Mouse (Mus musculus) CD4-positive helper T cell, adult 2 months (primary cell): ENCODE data around the gene Mgat1.
"Not testable (repeated sequence)": the region's sequence is repeated elsewhere in the genome, so short reads cannot be mapped to it uniquely, and the experiment has no call there.

Experiments used
- DNase-seq: peaks from one replicate; pipeline ENCODE4 v3.0.0-alpha.2; 2012; ENCODE audit warnings: low read depth, missing footprints, low spot score

Mgat1 gene

GRCm38 (mm10) chr11:49243727-49244594, at the start of gene Mgat1:
TSS of gene Mgat1 (plus strand) at chr11:49244191.
- DNase-seq: peak; percentile 98

DNA sequence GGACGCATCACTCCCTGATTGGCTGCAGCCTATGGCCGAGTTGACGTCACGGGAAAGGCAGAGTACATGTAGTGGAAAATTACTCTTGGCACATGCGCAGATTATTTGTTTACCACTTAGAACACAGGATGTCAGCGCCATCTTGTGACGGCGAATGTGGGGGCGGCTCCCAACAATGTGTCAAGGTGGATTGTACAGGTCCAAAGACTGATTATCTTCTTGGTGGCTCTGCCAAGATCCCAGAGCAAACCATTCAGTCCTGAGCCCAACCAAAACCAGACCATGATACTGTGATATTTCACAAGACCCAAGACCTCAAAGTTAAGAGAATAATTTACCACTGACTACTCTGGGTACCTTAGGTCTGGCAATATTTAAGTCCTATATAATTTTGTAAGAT, 49.2 kb upstream of the Mgat1 start:
- not testable (repeated sequence) for DNase-seq

- DNase-seq: no peak
Observed at GRCm38 (mm10) chr11:49195819-49196322, 48.1 kb upstream of the Mgat1 start.

DNA sequence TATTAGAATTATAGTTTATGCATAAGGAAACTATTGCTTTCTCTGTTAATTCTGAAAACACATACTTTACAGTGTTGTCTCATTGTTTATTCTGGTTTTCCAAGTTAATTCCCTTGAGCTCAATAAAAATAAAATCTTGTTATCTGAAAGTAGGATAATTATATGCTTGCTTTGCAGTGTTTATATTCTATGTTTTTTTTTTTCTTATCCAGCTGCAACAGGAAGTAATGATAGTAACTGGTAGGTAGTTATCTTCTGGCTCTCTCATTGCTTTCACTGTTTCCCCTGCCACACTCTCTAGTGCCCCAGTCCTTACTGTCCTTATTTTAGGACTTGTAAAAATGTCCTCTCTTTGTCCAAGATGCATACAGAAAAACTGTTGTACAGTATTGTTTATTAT, 43.3 kb upstream of the Mgat1 start:
- DNase-seq: no peak

GRCm38 (mm10) chr11:49201142-49201541, 42.8 kb upstream of the Mgat1 start:
- no peak for DNase-seq

DNA sequence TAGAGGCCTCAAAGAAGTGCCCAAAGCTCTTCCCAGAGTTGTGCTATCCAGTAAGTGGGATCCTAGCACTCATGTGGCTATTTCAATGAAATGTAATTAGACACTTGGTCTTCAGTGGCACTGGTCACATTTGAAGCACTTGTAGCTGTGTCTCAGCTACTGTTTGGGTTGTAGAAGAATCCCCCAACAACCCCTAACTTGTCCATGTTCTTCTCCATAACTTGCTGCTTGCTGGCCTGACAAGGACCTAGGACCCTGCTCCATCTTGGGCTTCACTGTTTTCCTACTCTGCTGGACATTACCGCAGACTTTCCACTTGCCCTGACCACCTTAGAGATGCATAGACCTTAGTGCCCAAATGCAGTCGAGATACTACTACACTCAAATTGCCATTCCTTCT, 41.9 kb upstream of the Mgat1 start:
- DNase-seq: no peak

- peak; percentile 74 for DNase-seq
Observed at GRCm38 (mm10) chr11:49202523-49203061, 41.4 kb upstream of the Mgat1 start.

- peak; percentile 93 for DNase-seq
Observed at GRCm38 (mm10) chr11:49203129-49203768, 40.7 kb upstream of the Mgat1 start, which contains the start of gene Zfp62. TSS of gene Zfp62 (plus strand) at chr11:49203292.

DNA sequence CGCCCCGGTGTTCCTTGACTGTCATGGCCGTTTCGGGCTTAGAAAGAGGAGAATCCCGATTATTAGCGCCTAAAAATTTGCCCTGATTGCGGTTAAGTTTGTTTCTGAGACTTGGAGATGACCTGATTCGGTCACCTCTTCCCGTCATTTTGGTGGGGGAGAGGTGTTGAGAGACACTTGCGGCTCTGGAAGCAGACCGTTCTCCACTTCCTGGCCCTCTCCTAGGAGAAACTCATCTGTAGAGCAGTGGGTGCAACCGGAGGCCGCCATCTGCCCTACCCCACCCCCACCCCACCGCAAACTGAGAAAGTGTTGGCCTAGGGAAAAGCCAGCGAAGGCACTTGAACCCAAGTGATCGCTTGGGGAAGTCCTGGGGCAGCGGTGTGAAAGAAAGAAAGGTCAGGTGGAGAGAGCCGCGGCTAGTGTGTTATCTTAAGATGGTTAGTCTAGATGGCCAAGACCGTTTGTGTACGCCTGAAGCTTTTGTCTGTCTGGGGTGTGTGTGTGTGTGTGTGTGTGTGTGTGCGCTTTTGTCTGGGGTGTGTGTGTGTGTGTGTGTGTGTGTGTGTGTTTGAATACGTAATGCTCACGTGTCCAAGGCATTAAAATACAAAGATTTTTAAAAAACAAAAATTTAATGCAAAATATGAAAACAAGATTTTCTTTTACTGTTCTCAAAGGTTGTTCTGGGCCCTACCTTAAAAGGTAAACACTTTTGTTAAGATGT, 40.1 kb upstream of the Mgat1 start:
- DNase-seq: peak; percentile 90

DNA sequence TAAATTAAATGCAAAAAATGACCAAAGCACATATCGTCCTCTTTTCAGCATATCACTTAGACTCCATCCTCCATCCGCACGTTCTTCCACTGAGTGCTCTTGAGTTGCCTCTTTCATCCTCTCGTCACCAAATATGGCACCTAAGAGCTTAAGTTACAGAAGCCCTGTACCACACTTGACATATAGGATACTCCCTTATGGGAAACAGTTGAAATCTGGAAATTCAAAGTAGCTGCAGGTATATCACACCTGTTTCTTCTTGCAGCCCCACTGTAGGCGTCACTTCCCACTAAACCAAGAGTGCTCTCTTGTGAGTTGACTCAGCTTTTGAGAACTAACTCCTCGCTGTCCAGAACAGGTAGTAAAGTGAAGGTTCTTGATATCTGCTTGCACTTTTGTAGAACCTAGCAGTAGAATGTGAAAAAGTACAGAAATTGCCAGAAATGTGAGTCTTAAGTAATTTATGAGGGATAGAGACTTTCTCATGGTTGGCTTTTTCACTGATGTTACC, 38.9 kb upstream of the Mgat1 start:
- DNase-seq: peak; percentile 15

DNA sequence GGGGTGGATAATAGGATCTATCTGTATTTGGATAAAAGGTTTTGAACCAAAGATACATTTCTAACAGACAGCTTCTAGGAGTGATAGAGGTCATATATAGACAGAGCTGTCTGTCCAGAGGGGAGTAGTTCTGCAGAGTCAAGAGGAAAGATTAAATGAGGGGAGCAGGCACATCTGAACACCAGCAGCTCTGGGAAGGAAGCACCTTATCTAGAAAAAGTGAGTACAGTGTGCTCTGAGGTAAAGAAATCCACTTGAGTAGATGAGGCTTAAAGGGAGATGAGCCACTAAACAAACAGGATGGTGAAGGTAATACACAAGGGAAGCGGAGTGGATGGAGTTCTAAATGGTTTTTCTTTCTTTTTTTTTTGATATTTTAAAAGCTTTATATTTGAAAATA, 36.5 kb upstream of the Mgat1 start:
- DNase-seq: no peak

GRCm38 (mm10) chr11:49212577-49212976, 31.4 kb upstream of the Mgat1 start:
- DNase-seq: no peak

DNA sequence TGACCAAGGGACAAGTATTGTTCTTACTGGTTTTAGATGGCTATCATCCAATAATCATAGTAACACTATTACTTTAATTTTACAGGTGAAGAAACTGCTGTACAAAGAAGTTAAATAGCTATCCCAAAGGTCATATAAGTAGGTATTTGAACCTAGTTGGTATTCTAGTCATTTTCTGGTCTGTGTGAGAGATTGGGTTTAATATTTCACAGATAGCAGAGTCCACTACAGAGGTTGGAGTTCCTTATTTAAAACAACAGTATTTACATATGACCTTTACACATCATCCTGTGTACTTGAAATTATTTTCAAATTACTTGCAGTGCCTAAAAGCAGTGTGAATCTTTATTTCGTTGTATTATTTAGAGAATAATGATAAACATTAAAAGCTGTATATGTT, 30.5 kb upstream of the Mgat1 start:
- DNase-seq: no peak

DNA sequence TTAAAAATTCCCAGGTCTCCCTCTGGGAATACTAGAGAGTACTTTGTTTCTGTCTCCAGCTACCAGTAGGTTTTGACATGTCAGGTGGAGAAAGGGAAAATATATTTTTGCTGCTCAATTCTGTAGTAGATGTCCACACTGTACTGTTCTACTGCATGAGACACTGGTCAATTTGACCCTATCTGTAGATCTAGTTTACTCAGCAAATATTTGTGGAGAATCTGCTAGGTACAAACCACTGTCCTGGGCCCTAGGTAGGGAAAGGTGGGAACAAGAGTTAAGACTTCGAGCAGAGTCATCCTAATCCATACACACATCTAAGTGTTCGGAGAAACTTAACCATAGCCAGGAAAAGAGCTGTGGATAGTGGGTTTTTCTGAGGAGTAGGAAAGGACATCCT, 24.7 kb upstream of the Mgat1 start:
- DNase-seq: no peak

DNA sequence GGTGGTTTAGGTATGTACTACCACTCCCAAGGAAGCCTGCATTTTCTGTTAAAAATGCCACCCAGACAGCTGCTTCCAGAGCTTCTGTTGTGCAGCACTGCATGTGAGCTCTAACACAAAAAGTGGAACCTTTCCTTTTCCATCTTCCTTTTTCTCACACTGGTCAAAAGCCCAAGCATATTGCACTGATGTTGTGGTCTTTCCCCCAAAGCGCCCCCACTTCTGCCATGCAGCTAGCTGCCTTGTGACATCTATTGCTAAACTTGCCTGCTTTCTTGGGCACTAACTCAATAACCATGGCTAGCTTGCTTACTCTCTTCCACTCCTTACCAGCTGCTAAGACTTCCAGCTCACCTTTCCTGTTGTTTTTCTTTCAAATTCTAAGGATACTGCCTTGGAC, 19.5 kb upstream of the Mgat1 start:
- DNase-seq: no peak

GRCm38 (mm10) chr11:49232781-49233180, 11.2 kb upstream of the Mgat1 start:
- no peak for DNase-seq

GRCm38 (mm10) chr11:49235459-49236207, 8.4 kb upstream of the Mgat1 start:
- DNase-seq: no peak

DNA sequence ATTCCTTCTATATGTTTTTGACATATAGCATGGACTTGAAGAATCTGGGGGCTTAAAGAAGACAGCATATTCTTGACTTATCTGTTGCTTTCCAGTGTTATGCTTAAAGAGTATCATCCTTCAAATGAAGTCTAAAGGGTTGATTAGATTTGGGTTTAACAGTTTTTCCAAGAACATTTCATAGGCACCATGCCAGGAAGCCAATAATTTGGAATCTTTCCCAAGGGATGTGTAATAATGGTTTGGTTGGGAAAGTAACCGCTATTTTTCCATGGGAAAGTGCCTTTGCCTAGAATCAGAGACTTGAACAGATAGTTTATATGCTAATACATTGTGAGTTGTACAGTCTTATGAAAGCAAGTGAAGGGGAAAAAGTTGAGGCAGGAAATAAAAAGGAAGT, 7.1 kb upstream of the Mgat1 start:
- DNase-seq: no peak

DNA sequence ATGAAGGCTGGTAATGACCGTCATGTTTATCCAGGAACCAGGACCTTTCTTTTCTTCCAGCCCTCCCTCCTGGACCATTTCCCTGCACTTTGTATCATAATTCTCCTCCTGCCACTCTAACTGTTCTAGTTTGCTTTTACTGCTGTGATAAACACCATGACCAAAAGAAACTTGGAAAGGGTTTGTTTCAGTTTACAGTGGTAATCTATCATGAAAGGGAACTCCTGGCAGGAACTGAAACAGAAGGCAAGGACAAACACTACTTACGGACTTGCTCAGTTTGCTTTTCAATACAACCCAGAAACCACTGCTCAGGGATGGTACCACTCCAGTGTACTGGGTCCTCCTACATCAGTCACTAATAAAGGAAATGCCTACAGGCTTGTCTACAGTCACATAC, 6.5 kb upstream of the Mgat1 start:
- no peak for DNase-seq

DNA sequence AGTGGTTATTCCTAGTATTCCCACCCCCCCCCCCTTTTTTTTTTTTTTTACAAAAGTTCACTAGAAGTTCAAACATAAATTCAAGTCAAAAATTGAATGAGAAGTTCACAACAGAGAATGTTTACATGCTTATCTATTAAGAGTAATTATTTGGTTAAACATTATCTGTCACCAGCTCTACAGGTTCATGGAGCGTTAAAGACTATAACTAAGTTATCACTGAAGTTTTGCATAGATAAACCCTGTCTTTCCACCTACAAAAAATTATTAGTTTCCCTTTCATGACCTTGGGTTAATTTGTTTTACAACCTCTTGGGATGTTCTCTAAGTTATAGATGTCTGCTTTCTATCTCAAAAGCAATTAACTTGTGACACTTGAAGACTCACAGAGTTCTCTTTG, 3.7 kb upstream of the Mgat1 start:
- no peak for DNase-seq

- DNase-seq: no peak
Observed at GRCm38 (mm10) chr11:49240874-49241273, 3.1 kb upstream of the Mgat1 start.
